Mouse (Mus musculus) heart, embryonic 11.5 days (tissue): ENCODE data around the gene Cope. TPM values are rescaled to one million over a fixed set of nuclear protein-coding genes. Genes with fewer than 3 reads are reported as not detected.

Source experiments
- ATAC-seq: fragments of 200-750 bp; cut with Nextera tagmentation; replicated peaks from 2 replicates; pipeline ENCODE4 v1.8.0; 2017; ENCODE audit warnings: moderate library complexity; ENCODE audit not compliant: insufficient number of reproducible peaks, low FRiP score, low TSS enrichment
- H3K27ac ChIP-seq: fragments of 300-500 bp; sonication (generic); 2 replicates; pipeline ENCODE4 v1.5.1; 2014; ENCODE audit warnings: mild to moderate bottlenecking, low read depth, low read length
- H3K27me3 ChIP-seq: fragments of 300-500 bp; sonication (generic); 2 replicates; pipeline ENCODE4 v1.6.1; 2014; ENCODE audit warnings: mild to moderate bottlenecking, low read length, mixed read lengths; ENCODE audit not compliant: control insufficient read depth, insufficient read depth
- H3K36me3 ChIP-seq: fragments of 300-500 bp; sonication (generic); 2 replicates; pipeline ENCODE4 v1.6.1; 2014; ENCODE audit warnings: mild to moderate bottlenecking, low read length, moderate library complexity, mixed read lengths; ENCODE audit not compliant: control insufficient read depth, insufficient read depth
- H3K4me1 ChIP-seq: fragments of 300-500 bp; sonication (generic); 2 replicates; pipeline ENCODE4 v1.6.1; 2014; ENCODE audit warnings: low read length; ENCODE audit not compliant: control insufficient read depth, insufficient read depth
- H3K4me2 ChIP-seq: fragments of 300-500 bp; sonication (generic); 2 replicates; pipeline ENCODE4 v1.6.1; 2014; ENCODE audit warnings: mild to moderate bottlenecking, moderate library complexity
- H3K4me3 ChIP-seq: fragments of 300-500 bp; sonication (generic); 2 replicates; pipeline ENCODE4 v1.5.1; 2014; ENCODE audit warnings: low read depth, low read length
- H3K9ac ChIP-seq: fragments of 300-500 bp; sonication (generic); 2 replicates; pipeline ENCODE4 v1.6.1; 2014; ENCODE audit warnings: mild to moderate bottlenecking, low read depth, low read length, moderate library complexity
- H3K9me3 ChIP-seq: fragments of 300-500 bp; sonication (generic); replicated peaks from 2 replicates; pipeline ENCODE4 v1.6.1; 2016; ENCODE audit warnings: low read length; ENCODE audit not compliant: control insufficient read depth
- WGBS: fragments of 180-500 bp; shearing (Covaris S2); extraction: QIAGEN DNeasy Blood & Tissue Kit; methylation state at CpG from one replicate; pipeline ENCODE4 v1.1.7; 2014; ENCODE audit not compliant: insufficient replicate concordance; 5-methylcytosine and 5-hydroxymethylcytosine counted together
- polyA plus RNA-seq: library from polyadenylated mRNA; unstranded; fragments of >200 nt; fragmentation: Nextera tagmentation; extraction: Ambion mirVana; gene quantifications from 2 replicates; pipeline ENCODE4 v1.2.1, GENCODE M21; 2014

The Cope gene
- polyA plus RNA-seq, 1 experiment from 2014 or later = 329 TPM

DNA sequence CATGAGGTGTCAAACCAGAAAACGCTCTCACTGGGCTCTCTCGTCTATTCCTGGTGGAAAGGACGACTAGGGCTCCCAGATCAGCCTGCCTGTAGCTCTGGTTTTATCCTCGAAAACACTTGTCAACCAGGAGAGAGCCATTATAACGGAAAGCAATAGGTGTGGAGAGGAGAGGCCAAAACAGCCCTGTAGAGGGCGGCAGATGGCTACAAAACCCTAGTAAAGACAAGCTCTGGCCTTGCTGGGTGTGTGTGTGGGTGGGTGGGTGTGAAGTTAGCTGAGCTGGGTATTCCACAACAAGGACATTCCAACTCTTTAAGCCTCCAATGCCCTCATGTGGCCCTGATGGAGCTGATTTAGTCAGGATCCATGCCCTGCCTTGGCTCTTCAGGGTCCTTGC lies 41.4 kb downstream of the Cope start:
- peaks cover 9% of the 10 kb centered on the region; the same call in 1 of the 2 replicates for H3K4me1 ChIP-seq
- H3K4me3 ChIP-seq = no peak overlapping the region
- no peaks in the 10 kb centered on the region for H3K9me3 ChIP-seq
- H3K36me3 ChIP-seq = peaks cover 23% of the 10 kb centered on the region
- 64% methylated on average over 6 of the region's 6 CpGs for whole genome bisulfite sequencing
- H3K4me2 ChIP-seq = no peak overlapping the region
- H3K27ac ChIP-seq = no peak overlapping the region
- no peak for ATAC-seq
- no peaks in the 10 kb centered on the region for H3K27me3 ChIP-seq
- no peak overlapping the region for H3K9ac ChIP-seq

DNA sequence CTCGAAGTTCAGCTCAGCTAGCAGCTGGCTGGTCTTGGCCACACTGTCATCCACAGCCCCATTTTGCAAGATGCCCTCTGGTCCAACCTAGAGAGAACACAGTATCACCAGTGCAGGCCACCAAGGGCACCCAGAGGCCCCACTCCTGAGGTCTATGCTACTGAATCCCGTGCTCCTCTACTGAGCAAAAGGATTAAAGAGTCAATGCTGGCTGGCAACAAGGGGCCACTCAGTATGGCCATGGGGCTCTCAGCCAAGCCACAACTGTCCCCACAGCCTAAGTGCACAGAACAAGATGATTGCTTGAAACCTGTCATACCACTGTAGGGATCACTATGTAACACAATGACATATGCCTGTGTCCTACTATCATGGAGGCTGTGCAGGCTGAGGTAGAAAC lies 42.0 kb downstream of the Cope start:
- H3K9me3 ChIP-seq = no peaks in the 10 kb centered on the region
- ATAC-seq = no peak
- H3K4me3 ChIP-seq = no peak overlapping the region
- peaks cover 11% of the 10 kb centered on the region; the same call in 1 of the 2 replicates for H3K4me1 ChIP-seq
- no peak overlapping the region for H3K27ac ChIP-seq
- H3K36me3 ChIP-seq = peaks cover 22% of the 10 kb centered on the region
- H3K27me3 ChIP-seq = no peaks in the 10 kb centered on the region
- no peak overlapping the region for H3K4me2 ChIP-seq
- 88% methylated on average over 2 of the region's 2 CpGs for WGBS
- H3K9ac ChIP-seq = no peak overlapping the region

DNA sequence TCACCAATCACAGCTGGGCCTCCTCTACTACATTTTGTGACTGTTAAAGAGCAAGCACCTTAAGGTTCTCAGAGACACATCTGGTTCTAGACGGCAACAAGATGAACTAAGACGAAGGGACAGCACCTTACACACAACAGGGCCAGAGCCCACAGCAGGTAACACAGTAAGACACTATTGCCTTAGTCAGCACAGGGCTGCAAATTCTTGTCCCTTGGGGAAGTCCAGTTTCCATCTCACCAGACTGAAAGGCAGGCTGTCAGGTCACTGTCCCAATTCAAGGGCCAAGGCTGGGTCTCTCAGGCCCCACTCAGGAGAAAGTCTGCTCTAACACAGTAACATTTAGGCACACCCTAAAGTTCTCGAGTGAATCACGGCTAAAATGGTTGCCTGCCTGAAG lies 45.1 kb downstream of the Cope start:
- Histone ChIP-seq H3K36me3 (peaks cover 9% of the 10 kb centered on the region), H3K4me2 (no peak overlapping the region), H3K9me3 (no peaks in the 10 kb centered on the region), H3K27ac (no peak overlapping the region), H3K4me3 (no peak overlapping the region), H3K4me1 (peaks cover 34% of the 10 kb centered on the region), H3K9ac (no peak overlapping the region), H3K27me3 (no peaks in the 10 kb centered on the region)
- 89% methylated on average over 4 of the region's 4 CpGs for WGBS
- ATAC-seq = no peak

DNA sequence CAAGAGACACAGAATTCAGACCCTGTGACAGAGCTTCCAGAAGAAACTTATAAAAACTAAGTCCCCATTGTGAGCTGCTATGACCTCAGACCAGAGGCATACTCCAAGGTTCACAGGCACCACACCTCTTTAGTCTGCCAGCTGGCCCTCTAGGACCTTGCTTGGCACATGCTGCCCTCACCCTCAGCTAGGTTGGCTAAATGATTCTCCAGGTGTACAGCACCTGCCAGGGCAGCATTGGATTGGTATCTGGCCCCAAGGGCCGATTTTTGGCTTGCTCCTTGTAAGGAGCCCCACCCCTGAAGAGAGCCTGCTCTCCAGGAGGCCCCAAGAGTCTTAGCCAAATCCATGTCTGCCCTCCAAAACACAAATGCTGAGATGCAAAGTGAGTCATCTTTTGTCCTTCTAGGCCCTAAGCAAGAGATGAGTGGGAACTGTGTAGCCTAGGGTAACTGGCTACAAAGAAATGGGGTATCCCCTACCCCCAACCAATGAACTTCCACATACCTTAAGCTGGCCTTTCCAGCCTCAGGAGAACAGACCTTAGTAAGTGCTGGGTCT lies 45.6 kb downstream of the Cope start:
- 81% methylated on average over 1 of the region's 1 CpGs for WGBS
- Histone ChIP-seq H3K9ac (0 out of 2 replicates have a peak overlapping the region, but pooled peaks have one; percentile 22), H3K4me2 (no peak overlapping the region), H3K27me3 (no peaks in the 10 kb centered on the region), H3K36me3 (peaks cover 9% of the 10 kb centered on the region), H3K27ac (no peak overlapping the region; the same call in 1 of the 2 replicates), H3K4me3 (no peak overlapping the region), H3K9me3 (no peaks in the 10 kb centered on the region), H3K4me1 (peaks cover 34% of the 10 kb centered on the region)
- ATAC-seq = no peak

DNA sequence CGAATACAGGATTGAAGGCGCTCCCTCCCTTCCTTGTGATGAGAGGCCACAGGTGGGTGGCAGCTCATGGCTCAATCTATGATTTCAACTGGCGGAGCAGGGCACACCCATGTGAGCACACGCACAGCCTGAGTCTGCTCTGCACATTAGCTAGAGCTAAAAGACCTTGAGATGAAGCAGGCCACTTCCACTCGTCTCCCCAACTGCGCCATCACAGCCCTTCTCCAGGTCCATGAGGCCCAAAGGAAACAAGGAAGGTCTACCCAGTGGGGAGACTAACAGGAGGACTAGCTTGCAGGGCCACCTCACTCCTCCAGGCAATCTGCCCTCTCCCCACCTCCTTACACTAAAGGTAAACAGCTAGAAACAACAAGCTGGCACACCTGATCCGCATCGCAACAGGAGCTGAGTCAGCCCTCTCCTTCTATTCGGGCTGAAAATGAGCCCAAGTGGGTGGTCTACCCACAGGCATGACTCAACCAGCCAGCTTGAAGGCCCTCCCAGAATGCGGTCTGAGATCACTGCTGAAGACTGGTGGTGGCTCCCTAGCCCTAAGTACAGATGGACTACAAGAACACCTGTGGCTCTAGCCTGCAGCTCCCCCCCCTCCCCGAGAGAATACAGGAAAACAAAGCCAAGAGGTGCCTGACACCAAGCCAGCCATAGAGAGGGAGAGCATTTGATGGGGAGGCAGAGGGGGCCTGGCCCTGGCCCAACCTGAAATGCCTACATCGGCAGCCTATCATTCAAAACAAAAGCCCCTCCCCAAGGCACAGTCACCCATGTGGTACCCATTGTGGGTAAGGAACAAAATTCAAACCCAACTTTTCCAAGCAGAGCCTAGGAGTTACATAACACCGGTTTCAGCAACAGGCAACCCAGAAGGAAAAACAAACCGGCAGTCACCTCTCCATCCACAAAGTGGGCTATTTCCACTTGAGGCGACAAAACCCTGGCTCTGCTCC lies 49.0 kb downstream of the Cope start:
- H3K36me3 ChIP-seq = peaks cover 9% of the 10 kb centered on the region
- peaks cover 34% of the 10 kb centered on the region for H3K4me1 ChIP-seq
- no peaks in the 10 kb centered on the region for H3K27me3 ChIP-seq
- H3K4me2 ChIP-seq = peak overlapping the region; percentile 98
- H3K4me3 ChIP-seq = peak overlapping the region; percentile 94
- peak overlapping the region; percentile 35; the same call in 1 of the 2 replicates for H3K27ac ChIP-seq
- H3K9ac ChIP-seq = peak overlapping the region; percentile 98
- WGBS = 55% methylated on average over 15 of the region's 15 CpGs
- no peaks in the 10 kb centered on the region for H3K9me3 ChIP-seq
- no peak for ATAC-seq

DNA sequence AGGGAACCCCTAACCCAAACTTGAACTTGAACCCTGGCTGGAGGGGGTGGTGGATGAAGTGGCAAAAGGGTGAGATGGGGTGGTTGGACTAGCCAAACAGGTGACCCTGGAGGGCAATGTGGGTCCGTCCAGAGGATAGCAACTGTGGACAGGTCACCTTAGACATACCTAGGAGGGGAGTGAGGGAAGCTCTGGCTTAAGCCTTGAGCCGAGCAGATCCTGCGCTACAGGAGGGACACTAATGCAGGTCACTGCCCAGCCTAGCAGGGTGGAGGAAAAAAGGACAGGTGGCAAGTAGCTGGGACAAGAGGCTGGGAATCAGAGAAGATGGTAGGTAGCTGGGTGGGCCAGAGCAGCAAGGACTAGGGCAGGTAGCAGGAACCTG lies 49.7 kb downstream of the Cope start:
- no peak for ATAC-seq
- peak overlapping the region; percentile 98 for H3K9ac ChIP-seq
- H3K9me3 ChIP-seq = no peaks in the 10 kb centered on the region
- H3K4me1 ChIP-seq = peaks cover 34% of the 10 kb centered on the region
- H3K4me3 ChIP-seq = peak overlapping the region; percentile 94
- H3K4me2 ChIP-seq = peak overlapping the region; percentile 98
- 18% methylated on average over 3 of the region's 3 CpGs for WGBS
- H3K36me3 ChIP-seq = peaks cover 7% of the 10 kb centered on the region
- H3K27me3 ChIP-seq = no peaks in the 10 kb centered on the region
- H3K27ac ChIP-seq = peak overlapping the region; percentile 91; the same call in 1 of the 2 replicates

DNA sequence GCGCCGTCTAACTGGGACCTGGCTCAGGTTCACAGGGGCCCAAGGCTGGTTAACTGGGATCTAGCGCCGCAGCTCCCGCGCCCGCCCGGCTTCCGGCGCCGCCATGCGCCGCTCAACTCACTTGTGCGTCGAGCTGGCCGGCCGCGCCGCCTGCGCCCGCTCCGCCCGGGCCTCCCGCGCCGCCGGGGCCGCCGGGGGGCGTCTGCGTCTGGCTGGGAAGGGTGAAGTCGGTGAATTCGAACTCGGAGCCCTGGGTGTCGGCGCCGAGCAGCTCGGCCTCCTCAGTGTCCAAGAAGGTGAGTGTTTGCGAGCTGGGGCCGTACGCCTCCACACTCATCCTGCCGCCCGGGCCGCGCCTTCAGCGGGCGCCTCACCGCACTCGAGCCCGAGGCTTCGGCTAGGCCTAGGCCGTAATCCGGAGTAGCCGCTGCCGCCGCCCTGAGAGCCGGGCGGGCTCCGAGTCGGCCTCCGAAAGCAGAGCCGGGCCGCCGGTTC lies 50.4 kb downstream of the Cope start:
- no peaks in the 10 kb centered on the region for H3K9me3 ChIP-seq
- H3K4me3 ChIP-seq = peak overlapping the region; percentile 94
- peak overlapping the region; percentile 98 for H3K4me2 ChIP-seq
- peak overlapping the region; percentile 98 for H3K9ac ChIP-seq
- peaks cover 7% of the 10 kb centered on the region for H3K36me3 ChIP-seq
- H3K4me1 ChIP-seq = peaks cover 34% of the 10 kb centered on the region
- WGBS = under 1% methylated on average over 62 of the region's 64 CpGs
- peak overlapping the region; percentile 91 for H3K27ac ChIP-seq
- no peaks in the 10 kb centered on the region for H3K27me3 ChIP-seq
- peak; percentile 37 for ATAC-seq

DNA sequence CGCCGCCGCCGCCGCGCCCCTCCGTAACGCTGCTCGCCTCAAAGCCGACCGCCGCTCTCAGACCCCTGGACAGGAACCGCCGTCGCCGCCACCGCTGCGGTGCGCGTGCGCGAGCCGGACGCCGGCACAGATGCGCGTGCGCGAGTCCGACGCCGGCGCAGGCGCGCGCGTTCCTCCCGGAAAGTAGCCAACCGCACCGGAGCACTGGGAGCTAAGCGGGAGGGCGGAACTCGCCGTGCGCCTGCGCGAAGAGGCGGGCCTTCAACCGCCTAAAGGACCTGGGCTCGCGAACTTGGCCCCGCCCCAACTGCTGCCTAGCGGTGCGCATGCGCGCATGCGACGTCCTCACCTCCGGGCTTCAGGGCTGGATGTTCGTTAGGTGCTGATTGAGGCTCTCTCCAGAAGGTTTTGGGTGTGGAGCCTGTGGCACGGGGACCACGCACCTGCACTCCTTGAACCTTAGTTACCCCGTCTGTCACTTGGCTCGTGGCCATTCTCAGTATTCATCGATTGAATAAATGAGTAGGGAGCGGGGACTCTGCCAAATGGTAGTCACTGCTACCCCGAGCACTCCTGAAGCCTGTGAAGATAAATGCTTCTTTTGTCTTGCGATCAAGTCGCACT lies 51.0 kb downstream of the Cope start, which contains the start of gene Upf1:
Gene Upf1 (minus strand): TSS at position 85 of the 624 bp plus-strand sequence.
- H3K27ac ChIP-seq = peak within 1 kb of the TSS; percentile 91
- no peaks in the 10 kb centered on the region for H3K9me3 ChIP-seq
- peak within 1 kb of the TSS; percentile 98 for H3K4me2 ChIP-seq
- no peaks in the 10 kb centered on the region for H3K27me3 ChIP-seq
- H3K36me3 ChIP-seq = peaks cover 7% of the 10 kb centered on the region
- WGBS = under 1% methylated on average over 57 of the region's 69 CpGs
- peak within 1 kb of the TSS; percentile 98 for H3K9ac ChIP-seq
- H3K4me1 ChIP-seq = peaks cover 34% of the 10 kb centered on the region
- H3K4me3 ChIP-seq = peak within 1 kb of the TSS; percentile 94
- ATAC-seq = peak; percentile 88
